Mouse (Mus musculus): Measurements from ENCODE around the gene Azi2.

- TF ChIP-seq GATA1 (IDR thresholded peaks at IDR 0.05; ENCODE audit: borderline replicate concordance, low read length) (no peak), FLI1 (IDR thresholded peaks at IDR 0.05; ENCODE audit: low read length) (no peak)
These were observed 8.6 kb upstream of the Azi2 start for GRCm38 (mm10) chr9:118031694-118032093.

Measured in megakaryocyte, embryonic 14.5 days (primary cell).